Mouse (Mus musculus) forebrain, embryonic 14.5 days (tissue): ENCODE measurements at regions not wholly inside any gene's neighbourhood (a gene's known extent, or its start where the extent isn't known, plus 50 kb on each side); places are given as distances from the start of the nearest gene placed in this dataset.

Experiments used
- ATAC-seq: fragments of 200-750 bp; cut with Nextera tagmentation; 2 replicates; pipeline ENCODE4 v1.8.0; 2017; ENCODE audit warnings: mild to moderate bottlenecking, moderate library complexity
- DNase-seq: peaks from one replicate; pipeline ENCODE4 v3.0.0-alpha.2; 2015; ENCODE audit warnings: low spot score
- H3K27ac ChIP-seq: fragments of 300-500 bp; sonication (generic); 2 replicates; pipeline ENCODE4 v1.5.1; 2014; ENCODE audit warnings: low read depth, mild to moderate bottlenecking, control low read depth, low read length, moderate library complexity
- H3K27me3 ChIP-seq: fragments of 300-500 bp; sonication (generic); replicated peaks from 2 replicates; pipeline ENCODE4 v1.6.1; 2014; ENCODE audit warnings: low read length, control low read depth, mixed read lengths; ENCODE audit not compliant: control insufficient read depth, insufficient read depth
- H3K36me3 ChIP-seq: fragments of 300-500 bp; sonication (generic); 2 replicates; pipeline ENCODE4 v1.6.1; 2014; ENCODE audit warnings: low read length, control low read depth; ENCODE audit not compliant: control insufficient read depth, insufficient read depth
- H3K4me1 ChIP-seq: fragments of 300-500 bp; sonication (generic); 2 replicates; pipeline ENCODE4 v1.6.1; 2014; ENCODE audit warnings: antibody characterized with exemption, low read length, control low read depth; ENCODE audit not compliant: control insufficient read depth, insufficient read depth
- H3K4me2 ChIP-seq: fragments of 300-500 bp; sonication (generic); 2 replicates; pipeline ENCODE4 v1.6.1; 2014; ENCODE audit warnings: mild to moderate bottlenecking, control low read depth, low read length
- H3K4me3 ChIP-seq: fragments of 300-500 bp; sonication (generic); 2 replicates; pipeline ENCODE4 v1.5.1; 2014; ENCODE audit warnings: low read depth, low read length, control low read depth
- H3K9ac ChIP-seq: fragments of 300-500 bp; sonication (generic); 2 replicates; pipeline ENCODE4 v1.6.1; 2014; ENCODE audit warnings: mild to moderate bottlenecking, low read length, control low read depth, moderate library complexity
- H3K9me3 ChIP-seq: fragments of 300-500 bp; sonication (generic); replicated peaks from 2 replicates; pipeline ENCODE4 v1.6.1; 2016; ENCODE audit warnings: low read length, control low read depth, mixed read lengths; ENCODE audit not compliant: control insufficient read depth
- WGBS: fragments of 180-500 bp; shearing (Covaris S2); extraction: QIAGEN DNeasy Blood & Tissue Kit; methylation state at CpG from one replicate; pipeline ENCODE4 v1.1.7; 2014; 5-methylcytosine and 5-hydroxymethylcytosine counted together

GRCm38 (mm10) chr13:69062692-69063233, 63.4 kb upstream of the Adcy2 start:
- no peaks in the 10 kb centered on the region for H3K9me3 ChIP-seq
- 51% methylated on average over 3 of the region's 3 CpGs for whole genome bisulfite sequencing
- ATAC-seq (peak; percentile 48), DNase-seq (peak; percentile 39)
- H3K36me3 ChIP-seq = no peaks in the 10 kb centered on the region
- H3K4me3 ChIP-seq = no peak overlapping the region
- no peak overlapping the region for H3K9ac ChIP-seq
- no peak overlapping the region for H3K27ac ChIP-seq
- H3K27me3 ChIP-seq = no peaks in the 10 kb centered on the region
- no peak overlapping the region for H3K4me2 ChIP-seq
- H3K4me1 ChIP-seq = no peaks in the 10 kb centered on the region

- Histone ChIP-seq H3K36me3 (no peaks in the 10 kb centered on the region), H3K27me3 (no peaks in the 10 kb centered on the region), H3K4me2 (no peak overlapping the region), H3K27ac (no peak overlapping the region), H3K9me3 (no peaks in the 10 kb centered on the region), H3K4me3 (no peak overlapping the region), H3K4me1 (no peaks in the 10 kb centered on the region), H3K9ac (no peak overlapping the region)
- whole genome bisulfite sequencing = 89% methylated on average over 3 of the region's 3 CpGs
- DNase-seq (no peak), ATAC-seq (no peak)
Observed at GRCm38 (mm10) chr13:69061436-69061835, 62.1 kb upstream of the Adcy2 start.
